Mouse (Mus musculus) spleen, adult 18-20 months (tissue): ENCODE results near the gene Gm10153.

Source experiments
- DNase-seq, 2 experiments: peaks; one replicate each; pipeline ENCODE4 v3.0.0; 2022; ENCODE audit warnings: mixed read lengths in 2 of 2

Gm10153 gene

GRCm38 (mm10) chr7:142140696-142141095 lies 49.5 kb downstream of the Gm10153 start:
- DNase-seq: no peak
